Mouse (Mus musculus) ES-E14 (cell line): ENCODE results near the gene Pgap3.

Experiments used
- CHD2 ChIP-seq: IDR thresholded peaks from 2 replicates; pipeline ENCODE4 v1.6.1; 2014; ENCODE audit warnings: mild to moderate bottlenecking, low read depth, low read length, inconsistent platforms
- HCFC1 ChIP-seq: IDR thresholded peaks from 2 replicates; pipeline ENCODE4 v1.6.1; 2012; ENCODE audit warnings: low read length, inconsistent platforms, borderline replicate concordance; ENCODE audit not compliant: insufficient read depth
- ZNF384 ChIP-seq: IDR thresholded peaks from 2 replicates; pipeline ENCODE4 v1.6.1; 2012; ENCODE audit warnings: low read depth, low read length, inconsistent platforms

GRCm38 (mm10) chr11:98426592-98426991 is 26.3 kb upstream of the Pgap3 start:
- no peak for TF ChIP-seq HCFC1
- no peak for TF ChIP-seq ZNF384
- no peak for TF ChIP-seq CHD2
